Mouse (Mus musculus): ENCODE results near the gene Ctnnbip1.

GRCm38 (mm10) chr4:149557905-149558304, 39.9 kb downstream of the Ctnnbip1 start:
- no peak for TF ChIP-seq EP300 (IDR thresholded peaks at IDR 0.05; ENCODE audit: low read depth)
- TF ChIP-seq CTCF (IDR thresholded peaks at IDR 0.05; ENCODE audit: low read depth) = no peak

All from heart, postnatal 0 days (tissue).